Mouse (Mus musculus) midbrain, embryonic 15.5 days (tissue): Measurements from ENCODE around the gene Plod2. TPM values are rescaled to one million over a fixed set of nuclear protein-coding genes. Genes with fewer than 3 reads are reported as not detected.

Experiments used
- ATAC-seq: fragments of 200-750 bp; cut with Nextera tagmentation; replicated peaks from 2 replicates; pipeline ENCODE4 v1.8.0; 2017; ENCODE audit warnings: moderate TSS enrichment
- H3K27ac ChIP-seq: fragments of 300-500 bp; sonication (generic); 2 replicates; pipeline ENCODE4 v1.5.1; 2015; ENCODE audit warnings: mild to moderate bottlenecking, inconsistent platforms
- H3K27me3 ChIP-seq: fragments of 300-500 bp; sonication (generic); replicated peaks from 2 replicates; pipeline ENCODE4 v1.6.1; 2015; ENCODE audit warnings: inconsistent platforms
- H3K36me3 ChIP-seq: fragments of 300-500 bp; sonication (generic); replicated peaks from 2 replicates; pipeline ENCODE4 v1.6.1; 2015; ENCODE audit warnings: inconsistent platforms
- H3K4me1 ChIP-seq: fragments of 300-500 bp; sonication (generic); 2 replicates; pipeline ENCODE4 v1.6.1; 2015; ENCODE audit warnings: inconsistent platforms
- H3K4me2 ChIP-seq: fragments of 300-500 bp; sonication (generic); 2 replicates; pipeline ENCODE4 v1.6.1; 2015; ENCODE audit warnings: inconsistent platforms, mild to moderate bottlenecking, moderate library complexity
- H3K4me3 ChIP-seq: fragments of 300-500 bp; sonication (generic); 2 replicates; pipeline ENCODE4 v1.5.1; 2015; ENCODE audit warnings: mild to moderate bottlenecking, inconsistent platforms
- H3K9ac ChIP-seq: fragments of 300-500 bp; sonication (generic); 2 replicates; pipeline ENCODE4 v1.6.1; 2015; ENCODE audit warnings: mild to moderate bottlenecking, inconsistent platforms
- H3K9me3 ChIP-seq: fragments of 300-500 bp; sonication (generic); 2 replicates; pipeline ENCODE4 v1.6.1; 2016; ENCODE audit warnings: inconsistent platforms
- WGBS: fragments of 180-500 bp; shearing (Covaris S2); methylation state at CpG from one replicate; pipeline ENCODE4 v1.1.7; 2015; ENCODE audit warnings: mixed read lengths; 5-methylcytosine and 5-hydroxymethylcytosine counted together
- polyA plus RNA-seq: library from polyadenylated mRNA; unstranded; fragments of >200 nt; fragmentation: Nextera tagmentation; extraction: Ambion mirVana; gene quantifications from 2 replicates; pipeline ENCODE4 v1.2.1, GENCODE M21; 2015

Gene Plod2
- 11.0 and 11.8 TPM in 2 replicates for polyA plus RNA-seq

DNA sequence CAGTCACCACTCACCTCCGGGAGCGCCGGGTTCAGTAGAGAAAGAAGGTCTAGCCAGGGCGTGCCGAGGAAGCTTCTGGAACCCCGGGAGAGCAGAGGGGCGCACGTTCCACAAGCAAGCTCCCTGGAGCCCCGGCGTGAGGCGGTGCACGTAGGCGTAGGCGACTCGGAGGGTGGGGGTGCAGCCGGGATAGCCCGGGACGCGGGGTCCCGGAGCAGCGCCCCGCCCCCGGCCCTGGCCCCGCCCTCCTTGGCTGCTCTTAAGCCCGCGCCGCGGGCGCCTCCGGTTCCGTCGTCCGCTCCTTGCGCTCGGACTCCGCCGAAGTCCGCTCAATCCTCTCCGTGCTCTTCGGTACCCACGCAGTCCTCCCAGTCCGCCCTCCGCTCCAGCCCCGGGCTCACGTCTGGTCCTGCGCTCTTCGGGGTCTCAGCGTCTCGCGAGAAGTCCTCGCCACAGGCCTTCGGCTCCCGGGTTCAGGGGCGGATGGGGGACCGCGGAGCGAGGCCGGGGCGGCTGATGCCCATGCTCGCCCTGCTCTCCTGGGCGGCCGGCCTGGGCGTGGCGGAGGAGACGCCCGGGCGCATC lies at the start of gene Plod2:
Plod2 (plus strand) TSS at position 247 of the 585 bp plus-strand sequence.
- Histone ChIP-seq H3K9ac (peak within 1 kb of the TSS; percentile 84), H3K4me2 (peak within 1 kb of the TSS; percentile 97), H3K36me3 (no peaks in the 10 kb centered on the region), H3K27me3 (no peaks in the 10 kb centered on the region), H3K4me1 (peaks cover 11% of the 10 kb centered on the region), H3K4me3 (peak within 1 kb of the TSS; percentile 96), H3K27ac (peak within 1 kb of the TSS; percentile 74), H3K9me3 (no peaks in the 10 kb centered on the region)
- under 1% methylated on average over 46 of the region's 67 CpGs for WGBS
- ATAC-seq: peak; percentile 95

DNA sequence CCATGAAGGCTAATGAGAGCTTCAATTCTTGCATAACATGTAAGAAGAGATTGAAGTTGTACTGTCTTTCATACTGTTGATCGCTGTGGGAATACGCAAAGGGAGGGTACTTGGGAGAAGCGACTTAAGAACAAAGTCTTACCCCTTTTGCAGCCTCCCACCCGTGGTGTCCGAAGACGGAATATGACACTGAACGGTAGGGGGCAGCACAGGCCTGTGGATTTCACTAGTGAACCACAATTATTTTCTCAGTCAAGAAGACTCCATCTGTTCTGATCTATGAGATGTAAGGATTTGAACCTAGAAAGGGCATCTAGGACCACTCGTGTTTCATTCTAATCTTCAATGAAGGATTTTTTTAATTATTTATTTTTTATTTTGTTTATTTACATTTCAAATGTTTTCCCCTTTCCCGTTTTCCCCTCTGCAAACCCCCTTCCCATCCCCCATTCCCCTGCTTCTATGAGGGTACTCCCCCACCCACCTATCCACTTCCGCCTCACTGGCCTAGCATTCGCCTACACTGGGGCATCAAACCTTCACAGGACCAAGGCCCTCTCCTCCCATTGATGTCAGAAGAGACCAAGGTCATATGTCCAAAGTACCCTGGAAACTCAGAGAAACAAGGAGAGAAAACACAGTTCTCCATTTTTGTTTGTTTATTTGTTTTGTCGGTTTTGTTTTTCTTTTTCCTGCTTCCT lies 42.2 kb upstream of the Plod2 start:
- no peak overlapping the region for H3K9ac ChIP-seq
- H3K27ac ChIP-seq: no peak overlapping the region
- WGBS: 47% methylated on average over 12 of the region's 12 CpGs
- no peaks in the 10 kb centered on the region for H3K36me3 ChIP-seq
- no peaks in the 10 kb centered on the region for H3K4me1 ChIP-seq
- H3K4me2 ChIP-seq: no peak overlapping the region
- no peak overlapping the region for H3K4me3 ChIP-seq
- peak; percentile 69 for ATAC-seq
- no peaks in the 10 kb centered on the region for H3K9me3 ChIP-seq
- H3K27me3 ChIP-seq: no peaks in the 10 kb centered on the region

DNA sequence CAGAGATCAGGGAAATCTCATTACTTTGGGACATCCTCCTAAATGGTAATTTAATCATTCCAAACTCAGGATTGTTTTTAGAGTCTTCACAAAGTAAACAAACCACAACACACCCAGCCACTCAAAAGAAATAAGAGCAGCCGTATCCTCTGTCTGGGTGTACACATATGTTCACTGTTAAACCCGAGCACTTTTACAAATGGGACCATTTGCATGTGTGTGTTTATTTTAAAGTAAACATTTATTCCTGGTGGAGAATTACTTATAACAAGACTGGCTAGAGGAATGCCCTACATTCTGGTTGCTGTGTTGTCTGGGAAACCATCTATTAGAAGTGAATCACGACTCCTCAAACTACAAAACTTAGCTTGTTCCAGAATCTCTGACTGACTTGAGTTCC lies 37.8 kb upstream of the Plod2 start:
- WGBS: 77% methylated on average over 3 of the region's 3 CpGs
- no peaks in the 10 kb centered on the region for H3K36me3 ChIP-seq
- no peak overlapping the region for H3K27ac ChIP-seq
- no peaks in the 10 kb centered on the region for H3K9me3 ChIP-seq
- H3K4me3 ChIP-seq: no peak overlapping the region
- no peaks in the 10 kb centered on the region for H3K4me1 ChIP-seq
- no peak for ATAC-seq
- no peak overlapping the region for H3K9ac ChIP-seq
- H3K4me2 ChIP-seq: no peak overlapping the region
- H3K27me3 ChIP-seq: no peaks in the 10 kb centered on the region

DNA sequence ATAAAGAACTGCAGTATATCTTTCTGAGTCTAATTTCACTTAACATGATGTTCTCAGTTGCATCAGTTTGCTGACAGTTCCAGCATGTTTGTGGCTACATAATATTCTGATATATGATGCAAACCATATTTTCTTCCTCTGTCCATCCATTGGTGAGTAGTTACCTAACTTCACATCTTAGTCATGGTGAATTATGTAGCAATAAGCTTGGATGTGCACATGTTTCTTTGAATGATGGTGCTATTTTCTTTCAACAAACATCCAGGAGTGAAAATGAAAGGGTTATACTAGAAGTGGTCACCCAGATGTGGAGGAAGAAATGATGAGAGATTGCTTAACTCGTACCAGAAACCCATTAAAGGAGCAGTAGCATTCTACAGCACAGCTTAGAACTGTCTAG lies 37.1 kb upstream of the Plod2 start:
- 64% methylated on average over 1 of the region's 1 CpGs for WGBS
- Histone ChIP-seq H3K4me2 (no peak overlapping the region), H3K4me1 (no peaks in the 10 kb centered on the region), H3K4me3 (no peak overlapping the region), H3K9ac (no peak overlapping the region), H3K27me3 (no peaks in the 10 kb centered on the region), H3K27ac (no peak overlapping the region), H3K36me3 (no peaks in the 10 kb centered on the region), H3K9me3 (no peaks in the 10 kb centered on the region)
- ATAC-seq: no peak

DNA sequence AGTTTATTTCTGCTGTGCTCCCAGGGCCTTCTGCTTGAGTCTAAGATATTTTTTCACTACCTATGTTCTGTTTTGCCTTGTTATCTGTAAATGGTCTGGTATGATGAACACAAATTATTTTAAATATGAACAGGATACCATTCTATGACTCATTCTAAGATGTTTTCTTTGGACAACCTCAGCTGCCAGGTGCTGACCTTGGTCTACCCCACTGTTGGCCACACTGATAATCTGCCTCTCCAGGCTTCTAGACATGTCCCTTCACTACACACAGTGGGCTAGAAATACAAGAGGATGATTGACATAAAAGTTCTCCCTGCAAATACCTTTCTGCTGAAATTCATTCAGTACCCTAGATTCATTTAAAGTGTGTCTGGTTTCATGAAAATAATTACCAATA lies 30.3 kb upstream of the Plod2 start:
- Histone ChIP-seq H3K4me3 (no peak overlapping the region), H3K4me1 (no peaks in the 10 kb centered on the region), H3K27me3 (no peaks in the 10 kb centered on the region), H3K4me2 (no peak overlapping the region), H3K9ac (no peak overlapping the region), H3K9me3 (no peaks in the 10 kb centered on the region), H3K36me3 (no peaks in the 10 kb centered on the region), H3K27ac (no peak overlapping the region)
- ATAC-seq: no peak

DNA sequence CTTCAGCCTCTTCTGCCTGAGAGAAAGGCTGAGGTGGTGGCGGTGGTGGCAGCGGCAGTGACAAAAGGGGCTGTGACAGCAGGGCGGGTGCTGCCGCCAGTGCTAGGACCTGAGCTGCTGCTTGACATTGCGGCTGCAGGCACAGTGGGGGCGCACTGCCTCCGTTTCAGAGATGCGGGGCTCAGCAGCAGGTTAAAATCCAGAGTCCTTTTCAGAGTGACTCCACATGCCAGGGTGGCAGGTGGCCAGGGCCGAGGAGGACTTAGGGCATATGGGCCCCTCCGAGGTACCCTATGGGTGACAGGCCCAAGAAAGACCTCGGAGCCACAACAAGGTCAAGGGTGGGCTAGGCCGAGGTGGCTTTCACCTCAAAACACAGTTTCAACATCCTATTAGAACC lies 25.0 kb upstream of the Plod2 start:
- no peaks in the 10 kb centered on the region for H3K4me1 ChIP-seq

DNA sequence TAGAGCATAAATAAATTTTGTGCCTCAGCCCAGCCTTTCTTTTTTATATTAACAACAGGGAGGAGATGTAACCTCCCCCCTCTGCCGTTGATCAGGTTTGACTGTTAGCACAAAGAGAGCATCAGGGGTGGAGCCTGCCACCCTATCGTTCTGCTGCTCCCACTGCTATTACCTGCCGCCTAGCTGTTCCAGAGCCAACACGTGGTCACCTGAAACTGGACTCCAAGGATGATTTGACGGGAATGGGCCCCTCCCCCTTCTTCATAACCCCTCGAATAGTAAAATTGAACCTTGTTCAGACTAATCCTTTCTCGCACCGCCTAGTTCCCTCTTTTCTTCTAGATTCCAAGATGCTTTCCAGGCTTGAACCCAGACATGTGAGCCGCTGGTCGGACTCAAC lies 21.3 kb upstream of the Plod2 start:
- no peak overlapping the region for H3K4me2 ChIP-seq
- no peaks in the 10 kb centered on the region for H3K27me3 ChIP-seq
- H3K4me1 ChIP-seq: no peaks in the 10 kb centered on the region
- ATAC-seq: no peak
- 88% methylated on average over 10 of the region's 10 CpGs for WGBS
- H3K4me3 ChIP-seq: no peak overlapping the region
- H3K36me3 ChIP-seq: no peaks in the 10 kb centered on the region
- no peak overlapping the region for H3K9ac ChIP-seq
- H3K27ac ChIP-seq: no peak overlapping the region
- peaks cover 5% of the 10 kb centered on the region; the same call in 1 of the 2 replicates for H3K9me3 ChIP-seq

More for the DNA sequence above, 25.0 kb upstream of the Plod2 start:
- ATAC-seq: no peak
- Histone ChIP-seq H3K9ac (no peak overlapping the region), H3K9me3 (peaks cover 5% of the 10 kb centered on the region; the same call in 1 of the 2 replicates), H3K27ac (no peak overlapping the region), H3K36me3 (no peaks in the 10 kb centered on the region), H3K4me3 (no peak overlapping the region), H3K4me2 (no peak overlapping the region), H3K27me3 (no peaks in the 10 kb centered on the region)
- WGBS: 93% methylated on average over 12 of the region's 12 CpGs

DNA sequence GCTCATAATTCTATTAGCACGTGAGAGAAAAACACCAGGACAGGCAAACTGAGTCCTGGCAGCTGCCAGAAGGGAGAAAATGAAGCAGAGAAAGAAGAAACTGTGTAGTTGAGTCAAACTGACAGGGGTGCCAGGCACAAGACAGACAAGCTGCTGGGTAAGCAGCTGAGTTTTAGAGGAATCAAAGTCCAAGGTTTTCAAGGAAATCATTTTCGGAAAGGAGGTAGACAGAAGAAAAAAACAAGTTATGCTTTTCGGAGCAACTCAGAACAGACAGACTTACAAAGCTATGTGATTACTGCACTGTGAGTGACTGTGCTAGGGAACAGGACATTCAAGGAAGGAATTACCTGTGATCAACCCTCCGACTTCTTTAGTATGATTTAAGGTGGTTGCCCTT lies 17.5 kb upstream of the Plod2 start:
- WGBS: 81% methylated on average over 4 of the region's 4 CpGs
- no peak overlapping the region for H3K9ac ChIP-seq
- no peaks in the 10 kb centered on the region for H3K36me3 ChIP-seq
- H3K4me1 ChIP-seq: no peaks in the 10 kb centered on the region
- no peak overlapping the region for H3K27ac ChIP-seq
- no peaks in the 10 kb centered on the region for H3K9me3 ChIP-seq
- no peak overlapping the region for H3K4me2 ChIP-seq
- H3K27me3 ChIP-seq: no peaks in the 10 kb centered on the region
- no peak overlapping the region for H3K4me3 ChIP-seq
- no peak for ATAC-seq

DNA sequence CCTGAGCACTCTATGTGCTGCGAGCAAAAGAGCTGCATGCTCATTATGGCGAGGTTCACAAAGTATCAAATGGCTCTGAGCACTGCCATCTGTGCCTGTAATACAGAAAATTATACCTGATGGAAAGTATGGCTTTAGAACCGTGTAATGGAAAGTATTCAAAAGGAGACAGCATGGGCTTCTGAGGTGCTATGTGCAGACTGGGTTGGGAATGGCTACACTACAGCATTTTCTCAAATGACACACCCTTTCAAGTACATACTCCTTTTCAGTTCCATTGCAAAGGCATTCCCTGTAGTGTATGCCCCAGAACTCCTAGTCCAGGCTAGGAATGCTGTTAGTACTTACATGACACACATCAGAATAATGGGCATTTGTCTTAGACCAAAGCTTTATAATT lies 12.0 kb upstream of the Plod2 start:
- Histone ChIP-seq H3K27me3 (no peaks in the 10 kb centered on the region), H3K9me3 (no peaks in the 10 kb centered on the region), H3K9ac (no peak overlapping the region), H3K4me3 (no peak overlapping the region), H3K36me3 (no peaks in the 10 kb centered on the region), H3K4me2 (no peak overlapping the region), H3K27ac (no peak overlapping the region), H3K4me1 (no peaks in the 10 kb centered on the region)
- WGBS: 79% methylated on average over 3 of the region's 3 CpGs
- ATAC-seq: no peak

DNA sequence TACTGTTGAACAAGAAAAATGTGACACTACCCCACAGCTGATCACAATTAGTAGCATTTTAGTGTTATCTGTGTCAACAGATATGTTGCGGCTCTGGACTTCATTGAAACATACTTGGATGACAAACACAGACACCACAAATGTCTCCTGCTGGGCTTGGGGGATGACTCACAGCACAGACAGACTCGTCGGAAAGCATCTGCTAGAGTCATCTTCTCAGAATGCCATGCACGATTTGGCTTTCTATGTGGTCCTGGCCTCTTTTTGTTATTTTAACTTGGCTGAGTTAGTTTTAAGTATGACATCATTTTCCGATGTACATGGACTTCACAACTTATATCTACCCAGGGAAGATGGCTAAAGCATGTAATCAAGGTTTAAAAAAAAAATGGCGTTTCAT lies 4.3 kb upstream of the Plod2 start:
- peaks cover 7% of the 10 kb centered on the region for H3K4me1 ChIP-seq
- no peak overlapping the region for H3K4me3 ChIP-seq
- H3K27ac ChIP-seq: no peak overlapping the region
- H3K27me3 ChIP-seq: no peaks in the 10 kb centered on the region
- ATAC-seq: no peak
- no peaks in the 10 kb centered on the region for H3K36me3 ChIP-seq
- no peaks in the 10 kb centered on the region for H3K9me3 ChIP-seq
- H3K4me2 ChIP-seq: no peak overlapping the region
- H3K9ac ChIP-seq: no peak overlapping the region
- 82% methylated on average over 6 of the region's 6 CpGs for WGBS

DNA sequence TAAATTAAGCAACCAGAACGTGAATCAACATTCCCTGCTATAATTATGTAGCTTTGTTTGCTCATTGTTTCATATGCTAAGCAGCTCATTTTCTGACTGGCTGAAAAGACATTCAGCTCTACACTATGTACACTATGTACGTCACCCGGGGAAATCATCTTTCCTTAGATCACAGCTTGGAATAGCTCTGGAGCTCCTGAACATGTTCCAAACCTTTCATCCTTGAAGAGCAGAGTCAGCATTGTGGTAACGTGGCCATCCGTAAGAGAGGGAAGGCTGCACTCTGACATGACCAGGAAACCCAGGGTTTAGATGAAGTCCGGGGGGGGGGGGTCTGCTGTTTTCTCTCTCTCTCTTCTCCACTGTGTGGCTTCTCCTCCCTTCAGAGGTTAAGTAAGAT lies 3.8 kb upstream of the Plod2 start:
- H3K27ac ChIP-seq: no peak overlapping the region
- no peak overlapping the region for H3K4me3 ChIP-seq
- H3K4me2 ChIP-seq: no peak overlapping the region
- no peak overlapping the region for H3K9ac ChIP-seq
- peaks cover 11% of the 10 kb centered on the region for H3K4me1 ChIP-seq
- 54% methylated on average over 6 of the region's 6 CpGs for WGBS
- no peaks in the 10 kb centered on the region for H3K27me3 ChIP-seq
- H3K36me3 ChIP-seq: no peaks in the 10 kb centered on the region
- H3K9me3 ChIP-seq: no peaks in the 10 kb centered on the region
- ATAC-seq: no peak

DNA sequence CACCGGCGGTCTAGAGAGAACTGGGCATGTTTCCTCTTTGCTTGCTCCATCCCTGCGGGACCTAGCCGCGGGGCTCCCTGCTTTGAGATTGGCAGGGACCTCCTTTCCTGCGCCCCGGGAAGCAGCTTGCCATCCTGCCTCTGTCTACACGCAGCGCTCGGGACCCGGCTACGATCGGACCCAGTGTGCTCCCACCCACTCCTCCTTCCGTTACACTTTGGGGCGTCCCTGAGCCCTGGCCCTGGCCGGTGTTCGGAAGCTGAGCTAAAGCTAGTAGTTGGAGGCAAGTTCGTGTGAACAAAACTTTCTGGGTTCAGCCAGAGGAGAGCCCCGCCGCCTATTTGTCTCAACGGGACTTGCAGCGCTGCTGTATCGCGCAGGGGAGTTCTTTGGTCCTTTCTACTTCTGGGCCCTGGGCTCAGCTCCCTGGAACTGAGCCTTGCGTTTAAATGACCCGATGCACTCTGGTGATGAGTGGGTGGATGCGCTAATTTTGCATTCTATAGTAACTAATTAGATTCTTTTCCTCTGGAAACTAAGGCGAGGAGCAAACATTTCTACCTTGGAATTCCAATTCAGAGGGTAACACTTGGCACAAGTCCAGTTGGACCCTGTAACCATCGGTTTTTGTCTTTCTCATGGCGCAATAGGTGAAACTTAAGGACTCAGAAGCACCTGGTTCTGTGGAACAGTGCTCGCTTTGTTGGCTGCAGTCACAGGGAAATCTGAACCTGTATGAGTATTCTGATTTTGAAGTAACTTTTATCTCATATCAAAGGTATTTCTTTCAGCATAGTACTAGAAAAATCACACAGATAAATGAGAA lies 781 bp downstream of the Plod2 start:
- H3K9ac ChIP-seq: peak overlapping the region; percentile 84

More for the DNA sequence above, 781 bp downstream of the Plod2 start:
- H3K9me3 ChIP-seq: no peaks in the 10 kb centered on the region
- H3K27me3 ChIP-seq: no peaks in the 10 kb centered on the region
- peaks cover 11% of the 10 kb centered on the region for H3K4me1 ChIP-seq
- no peaks in the 10 kb centered on the region for H3K36me3 ChIP-seq
- peak; percentile 83 for ATAC-seq
- 3% methylated on average over 31 of the region's 31 CpGs for WGBS
- peak overlapping the region; percentile 97 for H3K4me2 ChIP-seq
- H3K4me3 ChIP-seq: peak overlapping the region; percentile 96
- H3K27ac ChIP-seq: peak overlapping the region; percentile 74
